Mouse (Mus musculus): Measurements from ENCODE around the gene Cdh1. TPM values are rescaled to one million over a fixed set of nuclear protein-coding genes. Genes with fewer than 3 reads are reported as not detected.

Gene Cdh1
- total and polyA plus RNA-seq, 3 experiments = 2.4 TPM; not detected in 2

- WGBS = 61% methylated on average over 2 of the region's 2 CpGs
- intact Hi-C loops (cut with DNase I) = no loop called here
- TF ChIP-seq CTCF (IDR thresholded peaks at IDR 0.05) = no peak
- Histone ChIP-seq H3K4me3 (no peak overlapping the region), H3K27me3 (ENCODE audit: control insufficient read depth, insufficient read depth, low read length) (peaks cover 1% of the 10 kb centered on the region; the same call in 1 of the 2 replicates), H3K9ac (ENCODE audit: low read depth, low read length) (no peak overlapping the region), H3K27ac (no peak overlapping the region), H3K36me3 (ENCODE audit: control insufficient read depth, insufficient read depth, low read length) (no peaks in the 10 kb centered on the region), H3K79me2 (replicated peaks; ENCODE audit: control insufficient read depth, insufficient read depth, low read length) (no peaks in the 10 kb centered on the region), H3K4me1 (ENCODE audit: control insufficient read depth, insufficient read depth, low read length) (no peaks in the 10 kb centered on the region)
- DNase-seq = no peak
Observed at GRCm38 (mm10) chr8:106620488-106620887, 17.3 kb downstream of the Cdh1 start.

- DNase-seq = no peak
- TF ChIP-seq CTCF (IDR thresholded peaks at IDR 0.05) = no peak
- TF ChIP-seq EP300 (IDR thresholded peaks at IDR 0.05; ENCODE audit: insufficient read depth, low read depth, low read length) = no peak
- no peak for TF ChIP-seq POLR2A (IDR thresholded peaks at IDR 0.05; ENCODE audit: insufficient read depth, low read depth, low read length)
- Histone ChIP-seq H3K27ac (no peak overlapping the region), H3K79me2 (replicated peaks; ENCODE audit: control insufficient read depth, insufficient read depth, low read length) (no peaks in the 10 kb centered on the region), H3K4me3 (no peak overlapping the region), H3K36me3 (ENCODE audit: control insufficient read depth, insufficient read depth, low read length) (no peaks in the 10 kb centered on the region), H3K4me1 (ENCODE audit: control insufficient read depth, insufficient read depth, low read length) (no peaks in the 10 kb centered on the region), H3K9ac (ENCODE audit: low read depth, low read length) (no peak overlapping the region), H3K27me3 (ENCODE audit: control insufficient read depth, insufficient read depth, low read length) (no peaks in the 10 kb centered on the region; the same call in 1 of the 2 replicates)
- intact Hi-C loops (cut with DNase I) = no loop called here
- WGBS = 73% methylated on average over 5 of the region's 5 CpGs
Observed at GRCm38 (mm10) chr8:106623016-106623415, 19.9 kb downstream of the Cdh1 start.

GRCm38 (mm10) chr8:106623451-106623850 lies 20.3 kb downstream of the Cdh1 start:
- Histone ChIP-seq H3K79me2 (replicated peaks; ENCODE audit: control insufficient read depth, insufficient read depth, low read length) (no peaks in the 10 kb centered on the region), H3K9ac (ENCODE audit: low read depth, low read length) (no peak overlapping the region), H3K36me3 (ENCODE audit: control insufficient read depth, insufficient read depth, low read length) (no peaks in the 10 kb centered on the region), H3K4me1 (ENCODE audit: control insufficient read depth, insufficient read depth, low read length) (no peaks in the 10 kb centered on the region), H3K27ac (no peak overlapping the region), H3K27me3 (ENCODE audit: control insufficient read depth, insufficient read depth, low read length) (no peaks in the 10 kb centered on the region; the same call in 1 of the 2 replicates), H3K4me3 (no peak overlapping the region)
- WGBS = 93% methylated on average over 3 of the region's 3 CpGs
- intact Hi-C loops (cut with DNase I) = no loop called here
- TF ChIP-seq POLR2A (IDR thresholded peaks at IDR 0.05; ENCODE audit: insufficient read depth, low read depth, low read length) (no peak), EP300 (IDR thresholded peaks at IDR 0.05; ENCODE audit: insufficient read depth, low read depth, low read length) (no peak), CTCF (IDR thresholded peaks at IDR 0.05) (no peak)
- no peak for DNase-seq

GRCm38 (mm10) chr8:106623954-106624353 lies 20.8 kb downstream of the Cdh1 start:
- TF ChIP-seq EP300 (IDR thresholded peaks at IDR 0.05; ENCODE audit: insufficient read depth, low read depth, low read length) = no peak
- no peak for TF ChIP-seq CTCF (IDR thresholded peaks at IDR 0.05)
- TF ChIP-seq POLR2A (IDR thresholded peaks at IDR 0.05; ENCODE audit: insufficient read depth, low read depth, low read length) = no peak
- intact Hi-C loops (cut with DNase I) = no loop called here
- H3K4me1 ChIP-seq (ENCODE audit: control insufficient read depth, insufficient read depth, low read length) = no peaks in the 10 kb centered on the region
- no peak overlapping the region for H3K4me3 ChIP-seq
- no peak for DNase-seq
- H3K79me2 ChIP-seq (replicated peaks; ENCODE audit: control insufficient read depth, insufficient read depth, low read length) = no peaks in the 10 kb centered on the region
- no peak overlapping the region for H3K27ac ChIP-seq
- H3K9ac ChIP-seq (ENCODE audit: low read depth, low read length) = no peak overlapping the region
- H3K27me3 ChIP-seq (ENCODE audit: control insufficient read depth, insufficient read depth, low read length) = no peaks in the 10 kb centered on the region
- no peaks in the 10 kb centered on the region for H3K36me3 ChIP-seq (ENCODE audit: control insufficient read depth, insufficient read depth, low read length)

- Histone ChIP-seq H3K4me1 (ENCODE audit: control insufficient read depth, insufficient read depth, low read length) (no peaks in the 10 kb centered on the region), H3K27me3 (ENCODE audit: control insufficient read depth, insufficient read depth, low read length) (no peaks in the 10 kb centered on the region), H3K79me2 (replicated peaks; ENCODE audit: control insufficient read depth, insufficient read depth, low read length) (no peaks in the 10 kb centered on the region), H3K36me3 (ENCODE audit: control insufficient read depth, insufficient read depth, low read length) (no peaks in the 10 kb centered on the region), H3K27ac (no peak overlapping the region), H3K4me3 (no peak overlapping the region), H3K9ac (ENCODE audit: low read depth, low read length) (no peak overlapping the region)
- no peak for DNase-seq
- intact Hi-C loops (cut with DNase I) = no loop called here
- WGBS = 75% methylated on average over 3 of the region's 3 CpGs
- TF ChIP-seq EP300 (IDR thresholded peaks at IDR 0.05; ENCODE audit: insufficient read depth, low read depth, low read length) (no peak), CTCF (IDR thresholded peaks at IDR 0.05) (no peak), POLR2A (IDR thresholded peaks at IDR 0.05; ENCODE audit: insufficient read depth, low read depth, low read length) (no peak)
Observed at GRCm38 (mm10) chr8:106624743-106625142, 21.6 kb downstream of the Cdh1 start.

- Histone ChIP-seq H3K79me2 (replicated peaks; ENCODE audit: control insufficient read depth, insufficient read depth, low read length) (no peaks in the 10 kb centered on the region), H3K4me3 (no peak overlapping the region), H3K9ac (ENCODE audit: low read depth, low read length) (no peak overlapping the region), H3K4me1 (ENCODE audit: control insufficient read depth, insufficient read depth, low read length) (no peaks in the 10 kb centered on the region), H3K27ac (no peak overlapping the region), H3K27me3 (ENCODE audit: control insufficient read depth, insufficient read depth, low read length) (no peaks in the 10 kb centered on the region), H3K36me3 (ENCODE audit: control insufficient read depth, insufficient read depth, low read length) (no peaks in the 10 kb centered on the region)
- no peak for DNase-seq
- 63% methylated on average over 9 of the region's 9 CpGs for WGBS
- intact Hi-C loops (cut with DNase I) = no loop called here
- no peak for TF ChIP-seq POLR2A (IDR thresholded peaks at IDR 0.05; ENCODE audit: insufficient read depth, low read depth, low read length)
Observed at GRCm38 (mm10) chr8:106626096-106626865, 23.1 kb downstream of the Cdh1 start.
